Mouse (Mus musculus) CH12.LX (cell line): ENCODE results near the gene Prkci. TPM values are rescaled to one million over a fixed set of nuclear protein-coding genes. Genes with fewer than 3 reads are reported as not detected.

Experiments used
- DNase-seq: peaks from one replicate; pipeline ENCODE4 v3.0.0-alpha.2; 2013; ENCODE audit errors: extremely low read depth
- H3K27ac ChIP-seq: 2 replicates; pipeline ENCODE4 v1.5.1; 2012; ENCODE audit warnings: low read depth, mild to moderate bottlenecking, control low read depth, moderate library complexity; ENCODE audit not compliant: insufficient read depth
- H3K27me3 ChIP-seq: replicated peaks from 2 replicates; pipeline ENCODE3; 2012; ENCODE audit warnings: inconsistent platforms
- H3K36me3 ChIP-seq, 2 experiments: replicated peaks in 1 of 2; 2 replicates each; pipeline versions ENCODE3 to v1.6.1; 2012; ENCODE audit warnings: inconsistent platforms in 1 of 2, low read length in 1 of 2, mild to moderate bottlenecking in 1 of 2, mixed read lengths in 1 of 2, moderate library complexity in 1 of 2; ENCODE audit not compliant: control insufficient read depth in 1 of 2, insufficient read depth in 1 of 2
- H3K4me1 ChIP-seq, 2 experiments: 2 replicates each; pipeline ENCODE4 v1.6.1; 2012; ENCODE audit warnings: inconsistent platforms in 1 of 2, moderate library complexity in 1 of 2; ENCODE audit not compliant: insufficient read depth in 2 of 2, control insufficient read depth in 1 of 2
- H3K4me2 ChIP-seq: 2 replicates; pipeline ENCODE4 v1.6.1; 2012; ENCODE audit warnings: low read depth, mild to moderate bottlenecking, control low read depth; ENCODE audit not compliant: poor library complexity, insufficient read depth, severe bottlenecking
- H3K4me3 ChIP-seq, 3 experiments: fragments of 150-350 bp in 1 of 3; sonication (generic) in 1 of 3; replicated peaks in 1 of 3; 2 replicates each; pipeline versions ENCODE3 to v1.5.1; 2011 to 2012; ENCODE audit warnings: low read depth in 2 of 3, low read length in 2 of 3, mild to moderate bottlenecking in 2 of 3, moderate library complexity in 2 of 3, control low read depth in 1 of 3, improper control_type of control experiment in 1 of 3, inconsistent platforms in 1 of 3, mixed read lengths in 1 of 3; ENCODE audit not compliant: poor library complexity in 1 of 3
- H3K79me2 ChIP-seq: replicated peaks from 2 replicates; pipeline ENCODE4 v1.6.1; 2012; ENCODE audit warnings: mild to moderate bottlenecking, moderate library complexity; ENCODE audit not compliant: control insufficient read depth, poor library complexity, insufficient read depth, severe bottlenecking; ENCODE audit errors: extremely low read depth
- H3K9ac ChIP-seq: 2 replicates; pipeline ENCODE4 v1.6.1; 2012; ENCODE audit warnings: low read depth, mild to moderate bottlenecking, control low read depth, moderate library complexity; ENCODE audit not compliant: insufficient read depth
- H3K9me3 ChIP-seq: replicated peaks from 2 replicates; pipeline ENCODE3; 2012; ENCODE audit warnings: low read length, inconsistent platforms, mixed read lengths
- BHLHE40 ChIP-seq: IDR thresholded peaks from 2 replicates; pipeline ENCODE4 v1.6.1; 2011; ENCODE audit warnings: mild to moderate bottlenecking, low read depth, low read length, improper control_type of control experiment
- CHD1 ChIP-seq: IDR thresholded peaks from 2 replicates; pipeline ENCODE4 v1.6.1; 2012; ENCODE audit warnings: low read depth, low read length, improper control_type of control experiment, inconsistent platforms
- CTCF ChIP-seq, 2 experiments: IDR thresholded peaks in 1 of 2; conservative IDR thresholded peaks in 1 of 2; 2 replicates each; pipeline ENCODE4 v1.5.1; 2011 to 2012; ENCODE audit warnings: low read depth in 2 of 2, low read length in 2 of 2, improper control_type of control experiment in 1 of 2, inconsistent platforms in 1 of 2, mild to moderate bottlenecking in 1 of 2, moderate library complexity in 1 of 2
- ELF1 ChIP-seq: IDR thresholded peaks from 2 replicates; pipeline ENCODE4 v1.6.1; 2014; ENCODE audit warnings: low read depth, mild to moderate bottlenecking, inconsistent platforms, low read length, improper control_type of control experiment
- GABPA ChIP-seq: IDR thresholded peaks from 2 replicates; pipeline ENCODE4 v1.6.1; 2012; ENCODE audit warnings: low read depth, low read length, improper control_type of control experiment, inconsistent platforms; ENCODE audit not compliant: insufficient replicate concordance
- HCFC1 ChIP-seq: IDR thresholded peaks from 2 replicates; pipeline ENCODE4 v1.6.1; 2012; ENCODE audit warnings: low read depth, mild to moderate bottlenecking, inconsistent platforms, low read length, improper control_type of control experiment
- IRF4 ChIP-seq: IDR thresholded peaks from 2 replicates; pipeline ENCODE4 v1.6.1; 2014; ENCODE audit warnings: low read depth, mild to moderate bottlenecking, inconsistent platforms, low read length, improper control_type of control experiment
- JUN ChIP-seq: IDR thresholded peaks from 2 replicates; pipeline ENCODE4 v1.6.1; 2011; ENCODE audit warnings: low read depth, mild to moderate bottlenecking, low read length, improper control_type of control experiment, moderate library complexity; ENCODE audit not compliant: insufficient read depth
- JUND ChIP-seq: conservative IDR thresholded peaks from 2 replicates; pipeline ENCODE4 v1.6.1; 2011; ENCODE audit warnings: low read depth, low read length, improper control_type of control experiment
- MAFK ChIP-seq: IDR thresholded peaks from 2 replicates; pipeline ENCODE4 v1.6.1; 2011; ENCODE audit warnings: low read length, improper control_type of control experiment; ENCODE audit not compliant: insufficient replicate concordance
- MAX ChIP-seq: IDR thresholded peaks from 2 replicates; pipeline ENCODE4 v1.6.1; 2011; ENCODE audit warnings: low read length, improper control_type of control experiment
- MAZ ChIP-seq: IDR thresholded peaks from 2 replicates; pipeline ENCODE4 v1.6.1; 2012; ENCODE audit warnings: low read depth, mild to moderate bottlenecking, inconsistent platforms, low read length, improper control_type of control experiment, moderate library complexity
- MXI1 ChIP-seq: IDR thresholded peaks from 2 replicates; pipeline ENCODE4 v1.6.1; 2011; ENCODE audit warnings: mild to moderate bottlenecking, low read depth, low read length, improper control_type of control experiment
- MYC ChIP-seq: IDR thresholded peaks from 2 replicates; pipeline ENCODE4 v1.6.1; 2011; ENCODE audit warnings: low read depth, mild to moderate bottlenecking, improper control_type of control experiment, low read length
- NELFE ChIP-seq: IDR thresholded peaks from 2 replicates; pipeline ENCODE4 v1.6.1; 2011; ENCODE audit warnings: low read depth, low read length, improper control_type of control experiment
- NRF1 ChIP-seq: IDR thresholded peaks from 2 replicates; pipeline ENCODE4 v1.6.1; 2014; ENCODE audit warnings: low read depth, mild to moderate bottlenecking, inconsistent platforms, low read length, improper control_type of control experiment, moderate library complexity
- POLR2A ChIP-seq: IDR thresholded peaks from 2 replicates; pipeline ENCODE4 v1.6.1; 2011; ENCODE audit warnings: low read depth, mild to moderate bottlenecking, improper control_type of control experiment, low read length
- POLR2AphosphoS2 ChIP-seq: IDR thresholded peaks from 2 replicates; pipeline ENCODE4 v1.6.1; 2011; ENCODE audit warnings: low read depth, low read length, improper control_type of control experiment
- RAD21 ChIP-seq: IDR thresholded peaks from 2 replicates; pipeline ENCODE4 v1.6.1; 2011; ENCODE audit warnings: low read depth, mild to moderate bottlenecking, low read length, improper control_type of control experiment, moderate library complexity
- RCOR1 ChIP-seq: conservative IDR thresholded peaks from 2 replicates; pipeline ENCODE4 v1.6.1; 2012; ENCODE audit warnings: low read depth, mild to moderate bottlenecking, inconsistent platforms, low read length, improper control_type of control experiment
- SIN3A ChIP-seq: IDR thresholded peaks from 2 replicates; pipeline ENCODE4 v1.6.1; 2012; ENCODE audit warnings: low read length, improper control_type of control experiment, inconsistent platforms
- SMC3 ChIP-seq: IDR thresholded peaks from 2 replicates; pipeline ENCODE4 v1.6.1; 2011; ENCODE audit warnings: low read depth, low read length, improper control_type of control experiment
- TBP ChIP-seq: conservative IDR thresholded peaks from 2 replicates; pipeline ENCODE4 v1.6.1; 2011; ENCODE audit warnings: low read depth, low read length, improper control_type of control experiment
- UBTF ChIP-seq: IDR thresholded peaks from 2 replicates; pipeline ENCODE4 v1.6.1; 2012; ENCODE audit warnings: low read depth, mild to moderate bottlenecking, inconsistent platforms, low read length, improper control_type of control experiment, moderate library complexity
- USF1 ChIP-seq: IDR thresholded peaks from 2 replicates; pipeline ENCODE4 v1.6.1; 2014; ENCODE audit warnings: low read depth, mild to moderate bottlenecking, inconsistent platforms, low read length, improper control_type of control experiment
- USF2 ChIP-seq: conservative IDR thresholded peaks from 2 replicates; pipeline ENCODE4 v1.6.1; 2011; ENCODE audit warnings: low read depth, low read length, improper control_type of control experiment
- ZC3H11A ChIP-seq: IDR thresholded peaks from 2 replicates; pipeline ENCODE4 v1.6.1; 2012; ENCODE audit warnings: low read depth, mild to moderate bottlenecking, inconsistent platforms, low read length, improper control_type of control experiment
- ZMIZ1 ChIP-seq: IDR thresholded peaks from 2 replicates; pipeline ENCODE4 v1.6.1; 2012; ENCODE audit warnings: low read depth, mild to moderate bottlenecking, inconsistent platforms, low read length, improper control_type of control experiment
- dilution Hi-C: fragments of 300-500 bp; cut with MboI; formaldehyde crosslinking; loops from 2 replicates; pipeline ENCODE4 v1.14.3; 2020; ENCODE audit warnings: low sequenced_read_pairs; ENCODE audit not compliant: extremely low pct_unique_long_range_greater_than_20kb, extremely low pct_ligation_motif_present
- in situ Hi-C: fragments of 300-500 bp; cut with MboI; formaldehyde crosslinking; loops from 3 replicates; pipeline ENCODE4 v1.14.3; 2019; ENCODE audit warnings: low sequenced_read_pairs, low pct_ligation_motif_present, low pct_unique_long_range_greater_than_20kb, mixed read lengths
- polyA plus RNA-seq: library from polyadenylated mRNA; unstranded; fragments of >175 nt; gene quantifications from 2 replicates; pipeline ENCODE4 v1.2.1, GENCODE M21; 2012; ENCODE audit warnings: low read depth; ENCODE audit not compliant: insufficient read length
- total RNA-seq, 2 experiments: library from RNA; depleted of rRNA; stranded (reverse); fragments of 300-350 nt in 1 of 2; fragments of >200 nt in 1 of 2; gene quantifications; 2 replicates each; pipeline ENCODE4 v1.2.3; 2012 to 2014

The Prkci gene
- total and polyA plus RNA-seq, 3 experiments, result 14.8 to 17.1 (median 16.7) TPM

GRCm38 (mm10) chr3:31061786-31062120 is 66.2 kb downstream of the Prkci start:
- in situ Hi-C loops (loop anchor here (25.0 kb wide), 1 partner anchor 176 kb away; no protein-coding TSS in a partner anchor), dilution Hi-C loops (no loop called here)
- Histone ChIP-seq H3K4me3 (peak overlapping the region in 2 of 3 experiments; percentile 34 to 48), H3K79me2 (no peaks in the 10 kb centered on the region), H3K36me3 (no peaks in the 10 kb centered on the region), H3K9ac (peak overlapping the region; percentile 1; the same call in 1 of the 2 replicates), H3K4me1 (peaks cover 2 to 18% of the 10 kb centered on the region in 2 experiments; a peak in 3 of 4 replicates), H3K27ac (no peak overlapping the region), H3K27me3 (no peaks in the 10 kb centered on the region), H3K4me2 (peak overlapping the region; percentile 72), H3K9me3 (no peaks in the 10 kb centered on the region)
- peak; percentile 50 for DNase-seq
- TF ChIP-seq MYC (no peak), ELF1 (no peak), ZC3H11A (no peak), CTCF (conservative IDR thresholded peaks at IDR 0.05 in 1 of 2, IDR thresholded peaks at IDR 0.05 in 1 of 2; ENCODE audit: low read depth in 2 of 2, low read length in 2 of 2) (peak; percentile 29 to 66; a peak in 3 of 4 replicates), MAZ (no peak), ZMIZ1 (no peak), RCOR1 (no peak), MAFK (no peak), NELFE (no peak; the same call in 1 of the 2 replicates), IRF4 (no peak), MAX (no peak), JUN (no peak), TBP (no peak), USF2 (no peak), MXI1 (no peak), SMC3 (peak; percentile 60), BHLHE40 (no peak), UBTF (no peak), USF1 (no peak), POLR2AphosphoS2 (no peak), RAD21 (peak; percentile 57), SIN3A (no peak), GABPA (no peak)

DNA sequence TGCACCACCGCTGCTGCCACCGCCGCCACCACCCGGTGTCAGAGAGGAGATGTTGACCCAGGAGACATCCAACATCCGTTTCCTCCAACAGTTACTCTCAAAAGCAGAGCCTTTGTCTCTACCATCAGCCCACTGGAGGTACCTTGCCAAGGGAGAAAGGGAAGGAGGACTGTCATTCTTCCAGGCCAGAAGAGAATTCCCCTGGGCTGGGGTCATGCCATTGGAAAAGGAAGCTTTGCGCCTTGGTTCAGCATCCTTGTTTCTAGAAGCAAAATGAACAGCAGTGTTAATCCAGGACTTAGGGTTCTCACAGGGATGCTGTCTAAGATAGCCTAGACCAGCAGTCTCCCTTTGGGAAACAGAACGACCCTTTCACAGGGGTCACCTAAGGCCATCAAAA is 66.8 kb downstream of the Prkci start:
- Histone ChIP-seq H3K79me2 (no peaks in the 10 kb centered on the region), H3K9ac (no peak overlapping the region), H3K4me2 (no peak overlapping the region), H3K27me3 (no peaks in the 10 kb centered on the region), H3K4me3 (no peak overlapping the region), H3K27ac (no peak overlapping the region), H3K9me3 (no peaks in the 10 kb centered on the region), H3K4me1 (peaks cover 2 to 18% of the 10 kb centered on the region in 2 experiments; a peak in 3 of 4 replicates), H3K36me3 (no peaks in the 10 kb centered on the region)
- TF ChIP-seq CTCF (conservative IDR thresholded peaks at IDR 0.05 in 1 of 2, IDR thresholded peaks at IDR 0.05 in 1 of 2; ENCODE audit: low read depth in 2 of 2, low read length in 2 of 2), result no peak
- TF ChIP-seq USF2, result no peak
- no peak for TF ChIP-seq POLR2A
- no peak for TF ChIP-seq ELF1
- TF ChIP-seq USF1, result no peak
- TF ChIP-seq NRF1, result no peak
- TF ChIP-seq CHD1, result no peak
- TF ChIP-seq GABPA, result no peak
- no peak for TF ChIP-seq JUND
- no peak for TF ChIP-seq HCFC1
- TF ChIP-seq BHLHE40, result no peak
- TF ChIP-seq MAFK, result no peak
- dilution Hi-C loops (no loop called here), in situ Hi-C loops (loop anchor here (25.0 kb wide), 1 partner anchor 175 kb away; no protein-coding TSS in a partner anchor)
- DNase-seq, result no peak
